ENCODE assay signal across 8 mouse cellular contexts in the genomic region with DNA sequence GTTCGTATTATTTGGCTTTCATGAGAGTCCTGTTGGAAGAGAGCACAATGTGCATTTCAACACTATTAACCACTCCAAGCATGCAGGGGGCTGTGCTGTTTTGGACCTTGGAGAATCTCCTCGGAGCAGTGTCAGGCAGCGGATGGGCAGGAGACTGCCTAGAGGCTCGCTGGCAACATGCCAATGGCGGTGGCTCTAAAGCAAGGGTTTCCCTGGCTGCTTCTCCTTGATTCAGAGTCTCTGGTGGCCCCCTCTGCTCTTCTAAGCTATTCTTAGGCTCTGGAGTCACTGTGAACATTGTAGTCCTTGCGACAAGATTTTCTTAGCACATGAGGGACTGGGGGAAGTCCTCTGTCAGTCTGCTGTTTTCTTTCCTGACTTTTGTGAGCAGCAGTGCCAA. TPM values are rescaled to one million over a fixed set of nuclear protein-coding genes. Genes with fewer than 3 reads are reported as not detected.
DNase-seq lines count a peak whose midpoint lies in the region; ATAC-seq lines count a peak whose summit lies in the region.

No protein-coding gene starts in this region.

- peak overlapping the region; percentile 84 for H3K27ac ChIP-seq in limb, embryonic 12.5 days
- no peak overlapping the region for H3K27ac ChIP-seq in limb, embryonic 10.5 days
- 0 out of 2 replicates have a peak overlapping the region, but pooled peaks have one; percentile 48 for H3K27ac ChIP-seq in embryonic facial prominence, embryonic 10.5 days (replicated peaks)

- no peak overlapping the region; the same call in 1 of the 2 replicates for H3K4me2 ChIP-seq in limb, embryonic 12.5 days

- 0 out of 2 replicates have a peak, but pooled peaks cover 6% of the 10 kb centered on the region for H3K9me3 ChIP-seq in limb, embryonic 12.5 days
- no peaks in the 10 kb centered on the region for H3K9me3 ChIP-seq in limb, embryonic 10.5 days (replicated peaks)
- peaks cover 6% of the 10 kb centered on the region; the same call in 1 of the 2 replicates for H3K9me3 ChIP-seq in embryonic facial prominence, embryonic 10.5 days

- DNase-seq in limb, embryonic 10.5 days (ENCODE audit: low spot score): no peak
- DNase-seq in embryonic facial prominence, embryonic 10.5 days (ENCODE audit: low spot score): no peak
- peak; percentile 73 for DNase-seq in heart, postnatal 4 days
- peak; percentile 36 for DNase-seq in liver
- DNase-seq in thymus, postnatal 0 days (ENCODE audit: low spot score): no peak
- DNase-seq in spleen, postnatal 4 days (ENCODE audit: low spot score in 2 of 2): no peak

- H3K4me1 ChIP-seq in limb, embryonic 12.5 days (replicated peaks): peaks cover 47% of the 10 kb centered on the region
- peaks cover 25% of the 10 kb centered on the region for H3K4me1 ChIP-seq in limb, embryonic 10.5 days
- H3K4me1 ChIP-seq in embryonic facial prominence, embryonic 10.5 days: peaks cover 25% of the 10 kb centered on the region

- 0 out of 2 replicates have a peak overlapping the region, but pooled peaks have one; percentile 12 for H3K9ac ChIP-seq in limb, embryonic 12.5 days (replicated peaks)

- H3K27me3 ChIP-seq in limb, embryonic 12.5 days: no peaks in the 10 kb centered on the region
- no peaks in the 10 kb centered on the region for H3K27me3 ChIP-seq in limb, embryonic 10.5 days (ENCODE audit: low read depth, poor library complexity, severe bottlenecking)
- no peaks in the 10 kb centered on the region for H3K27me3 ChIP-seq in embryonic facial prominence, embryonic 10.5 days (replicated peaks; ENCODE audit: low read depth, poor library complexity, severe bottlenecking)

- 0 out of 2 replicates have a peak, but pooled peaks have one; percentile 48 for ATAC-seq in limb, embryonic 12.5 days (ENCODE audit: insufficient number of reproducible peaks, insufficient read depth, low FRiP score, low TSS enrichment, low read depth)
- ATAC-seq in erythroid progenitor cell, adult 5-6 weeks (replicated peaks; ENCODE audit: low FRiP score, poor library complexity, severe bottlenecking): no peak

- H3K36me3 ChIP-seq in limb, embryonic 12.5 days: peaks cover 21% of the 10 kb centered on the region
- peaks cover 22% of the 10 kb centered on the region for H3K36me3 ChIP-seq in limb, embryonic 10.5 days
- H3K36me3 ChIP-seq in embryonic facial prominence, embryonic 10.5 days (replicated peaks): peaks cover 35% of the 10 kb centered on the region

- WGBS in limb, embryonic 12.5 days: 72% methylated on average over 6 of the region's 6 CpGs
- WGBS in limb, embryonic 10.5 days: 89% methylated on average over 6 of the region's 6 CpGs
- 88% methylated on average over 6 of the region's 6 CpGs for WGBS in embryonic facial prominence, embryonic 10.5 days

- H3K4me3 ChIP-seq in limb, embryonic 12.5 days (replicated peaks): no peak overlapping the region
- no peak overlapping the region for H3K4me3 ChIP-seq in limb, embryonic 10.5 days
- no peak overlapping the region for H3K4me3 ChIP-seq in embryonic facial prominence, embryonic 10.5 days

RNA-seq across cellular contexts. Expression of gene Zfp618, which starts 33.5 kb away (rescaled TPM):
- 46.1 and 47.5 TPM in 2 replicates for polyA plus RNA-seq in limb, embryonic 12.5 days (2016; fragmentation: Nextera tagmentation; extraction: Ambion mirVana)
- polyA plus RNA-seq in limb, embryonic 10.5 days (2016; fragmentation: Nextera tagmentation; extraction: Ambion mirVana): 23.7 and 35.7 TPM in 2 replicates
- polyA plus RNA-seq in embryonic facial prominence, embryonic 10.5 days (2016; fragmentation: Nextera tagmentation; extraction: Ambion mirVana): 23.0 and 26.9 TPM in 2 replicates
- total RNA-seq in heart, postnatal 4 days (2021): 1 to 10 TPM; 8.0 to 9.3 TPM
- polyA plus RNA-seq in thymus, postnatal 0 days (2015; fragmentation: Nextera tagmentation; extraction: Ambion mirVana): 1.4 and 1.7 TPM in 2 replicates
- not detected in 2 replicates for total RNA-seq in erythroid progenitor cell, adult 5-6 weeks (2015; ENCODE audit: low replicate concordance)
- not detected in 2 replicates for total RNA-seq in erythroid progenitor cell, adult 5-6 weeks (2017; ENCODE audit: low replicate concordance)

Comparison
In these comparisons a context has a peak if more than half of its experiments do, and no peak if none do; other contexts are left out.
1. DNase-seq: peak in heart, postnatal 4 days (single experiment) and liver (single experiment); none in limb, embryonic 10.5 days (single experiment), embryonic facial prominence, embryonic 10.5 days (single experiment), thymus, postnatal 0 days (single experiment) and spleen, postnatal 4 days (0 of 2).